Mouse (Mus musculus) hindbrain, embryonic 14.5 days (tissue): Measurements from ENCODE around the gene Sec31b. TPM values are rescaled to one million over a fixed set of nuclear protein-coding genes. Genes with fewer than 3 reads are reported as not detected.
A peak's percentile ranks its signal among the peaks of the same experiment; 100 is the strongest.

ENCODE experiments used
- ATAC-seq: fragments of 200-750 bp; cut with Nextera tagmentation; 2 replicates; pipeline ENCODE4 v1.8.0; 2017; ENCODE audit warnings: moderate number of reproducible peaks, mild to moderate bottlenecking, moderate TSS enrichment, moderate library complexity; ENCODE audit not compliant: low FRiP score
- DNase-seq: peaks from one replicate; pipeline ENCODE4 v3.0.0-alpha.2; 2015; ENCODE audit warnings: low spot score
- H3K27ac ChIP-seq: fragments of 300-500 bp; sonication (generic); 2 replicates; pipeline ENCODE4 v1.5.1; 2014; ENCODE audit warnings: mild to moderate bottlenecking, moderate library complexity
- H3K27me3 ChIP-seq: fragments of 300-500 bp; sonication (generic); 2 replicates; pipeline ENCODE4 v1.6.1; 2014; ENCODE audit warnings: mild to moderate bottlenecking, low read length, mixed read lengths; ENCODE audit not compliant: control insufficient read depth, insufficient read depth
- H3K36me3 ChIP-seq: fragments of 300-500 bp; sonication (generic); replicated peaks from 2 replicates; pipeline ENCODE4 v1.6.1; 2014; ENCODE audit not compliant: control insufficient read depth, insufficient read depth
- H3K4me1 ChIP-seq: fragments of 300-500 bp; sonication (generic); replicated peaks from 2 replicates; pipeline ENCODE4 v1.6.1; 2014; ENCODE audit warnings: antibody characterized with exemption, low read length, mixed read lengths; ENCODE audit not compliant: control insufficient read depth, insufficient read depth
- H3K4me2 ChIP-seq: fragments of 300-500 bp; sonication (generic); replicated peaks from 2 replicates; pipeline ENCODE4 v1.6.1; 2014; ENCODE audit warnings: mild to moderate bottlenecking, moderate library complexity
- H3K4me3 ChIP-seq: fragments of 300-500 bp; sonication (generic); replicated peaks from 2 replicates; pipeline ENCODE4 v1.5.1; 2014; ENCODE audit warnings: mild to moderate bottlenecking, low read length
- H3K9ac ChIP-seq: fragments of 300-500 bp; sonication (generic); 2 replicates; pipeline ENCODE4 v1.6.1; 2014
- H3K9me3 ChIP-seq: fragments of 300-500 bp; sonication (generic); 2 replicates; pipeline ENCODE4 v1.6.1; 2016; ENCODE audit warnings: low read length; ENCODE audit not compliant: control insufficient read depth
- WGBS: fragments of 180-500 bp; shearing (Covaris S2); extraction: QIAGEN DNeasy Blood & Tissue Kit; methylation state at CpG from one replicate; pipeline ENCODE4 v1.1.7; 2014; 5-methylcytosine and 5-hydroxymethylcytosine counted together
- polyA plus RNA-seq: library from polyadenylated mRNA; unstranded; fragments of >200 nt; fragmentation: Nextera tagmentation; extraction: Ambion mirVana; gene quantifications from 2 replicates; pipeline ENCODE4 v1.2.1, GENCODE M21; 2014

Gene Sec31b
- polyA plus RNA-seq, 1 experiment from 2014 or later = 0.21 TPM

- H3K9me3 ChIP-seq = no peaks in the 10 kb centered on the region
- peaks cover 98% of the 10 kb centered on the region for H3K27me3 ChIP-seq
- H3K9ac ChIP-seq = no peak overlapping the region
- no peak overlapping the region for H3K4me2 ChIP-seq
- DNase-seq (peak; percentile 45), ATAC-seq (peak; percentile 75; the same call in 1 of the 2 replicates)
- H3K36me3 ChIP-seq = no peaks in the 10 kb centered on the region
- 3% methylated on average over 14 of the region's 14 CpGs for WGBS
- H3K4me1 ChIP-seq = peaks cover 17% of the 10 kb centered on the region
- 0 out of 2 replicates have a peak overlapping the region, but pooled peaks have one; percentile 9 for H3K27ac ChIP-seq
- no peak overlapping the region for H3K4me3 ChIP-seq
Observed at GRCm38 (mm10) chr19:44514521-44515451, 30.9 kb downstream of the Sec31b start.

- WGBS = 16% methylated on average over 7 of the region's 7 CpGs
- no peak overlapping the region for H3K4me2 ChIP-seq
- no peak overlapping the region for H3K9ac ChIP-seq
- H3K4me3 ChIP-seq = no peak overlapping the region
- no peaks in the 10 kb centered on the region for H3K36me3 ChIP-seq
- no peaks in the 10 kb centered on the region for H3K9me3 ChIP-seq
- 0 out of 2 replicates have a peak overlapping the region, but pooled peaks have one; percentile 9 for H3K27ac ChIP-seq
- H3K27me3 ChIP-seq = peaks cover 98% of the 10 kb centered on the region
- ATAC-seq = no peak
- DNase-seq = no peak
- H3K4me1 ChIP-seq = peaks cover 17% of the 10 kb centered on the region
Observed at GRCm38 (mm10) chr19:44513921-44514482, 31.7 kb downstream of the Sec31b start.

- no peak for ATAC-seq
- peaks cover 96% of the 10 kb centered on the region for H3K27me3 ChIP-seq
- no peak overlapping the region for H3K4me2 ChIP-seq
- no peaks in the 10 kb centered on the region for H3K36me3 ChIP-seq
- H3K4me1 ChIP-seq = peaks cover 17% of the 10 kb centered on the region
- H3K27ac ChIP-seq = no peak overlapping the region
- no peaks in the 10 kb centered on the region for H3K9me3 ChIP-seq
- WGBS = 10% methylated on average over 11 of the region's 11 CpGs
- DNase-seq = no peak
- H3K9ac ChIP-seq = no peak overlapping the region
- no peak overlapping the region for H3K4me3 ChIP-seq
Observed at GRCm38 (mm10) chr19:44513054-44513833, 32.4 kb downstream of the Sec31b start.

DNA sequence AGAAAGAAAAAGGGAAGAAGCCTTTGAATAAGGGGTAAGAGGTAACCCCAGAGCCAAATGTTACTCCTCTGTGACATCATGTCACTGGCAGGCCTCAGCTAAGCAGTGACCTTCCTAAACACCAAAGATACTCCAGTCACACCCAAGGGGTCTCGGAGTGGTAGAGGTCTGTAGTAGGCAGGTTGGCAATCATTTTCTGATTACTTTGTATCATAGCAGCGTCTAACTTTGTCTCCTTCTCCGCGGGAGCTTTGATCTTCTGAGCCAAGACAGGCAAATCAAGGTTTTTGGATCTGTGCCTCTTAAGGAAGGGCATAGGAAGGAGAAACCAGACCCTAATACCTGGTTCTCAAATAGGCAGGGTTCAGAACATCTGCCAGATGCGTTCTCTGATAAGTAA is 33.1 kb downstream of the Sec31b start:
- Histone ChIP-seq H3K27me3 (peaks cover 96% of the 10 kb centered on the region), H3K4me3 (no peak overlapping the region), H3K4me1 (peaks cover 17% of the 10 kb centered on the region), H3K4me2 (0 out of 2 replicates have a peak overlapping the region, but pooled peaks have one; percentile 75), H3K36me3 (no peaks in the 10 kb centered on the region), H3K27ac (no peak overlapping the region), H3K9me3 (no peaks in the 10 kb centered on the region), H3K9ac (no peak overlapping the region)
- ATAC-seq (no peak), DNase-seq (no peak)
- WGBS = 19% methylated on average over 5 of the region's 5 CpGs

- H3K27me3 ChIP-seq = peaks cover 96% of the 10 kb centered on the region
- H3K4me2 ChIP-seq = peak overlapping the region; percentile 75
- H3K9me3 ChIP-seq = no peaks in the 10 kb centered on the region
- peak overlapping the region; percentile 53 for H3K9ac ChIP-seq
- peak overlapping the region; percentile 34 for H3K4me3 ChIP-seq
- WGBS = 1% methylated on average over 66 of the region's 66 CpGs
- ATAC-seq (no peak), DNase-seq (peak; percentile 46)
- H3K27ac ChIP-seq = no peak overlapping the region
- H3K36me3 ChIP-seq = no peaks in the 10 kb centered on the region
- peaks cover 17% of the 10 kb centered on the region for H3K4me1 ChIP-seq
Observed at GRCm38 (mm10) chr19:44511451-44512231, 34.0 kb downstream of the Sec31b start.

- Histone ChIP-seq H3K36me3 (no peaks in the 10 kb centered on the region), H3K4me1 (peaks cover 17% of the 10 kb centered on the region), H3K9me3 (no peaks in the 10 kb centered on the region), H3K9ac (no peak overlapping the region), H3K4me2 (peak overlapping the region; percentile 75), H3K27ac (no peak overlapping the region), H3K4me3 (peak overlapping the region; percentile 34; the same call in 1 of the 2 replicates), H3K27me3 (peaks cover 94% of the 10 kb centered on the region)
- WGBS = 3% methylated on average over 12 of the region's 12 CpGs
- ATAC-seq (no peak), DNase-seq (no peak)
Observed at GRCm38 (mm10) chr19:44510534-44511175, 35.0 kb downstream of the Sec31b start.

GRCm38 (mm10) chr19:44502741-44503140 is 42.9 kb downstream of the Sec31b start:
- no peak overlapping the region for H3K9ac ChIP-seq
- no peaks in the 10 kb centered on the region for H3K36me3 ChIP-seq
- ATAC-seq = no peak
- no peak overlapping the region for H3K27ac ChIP-seq
- WGBS = 79% methylated on average over 4 of the region's 4 CpGs
- no peak overlapping the region for H3K4me3 ChIP-seq
- no peaks in the 10 kb centered on the region for H3K4me1 ChIP-seq
- no peaks in the 10 kb centered on the region for H3K9me3 ChIP-seq
- H3K4me2 ChIP-seq = no peak overlapping the region
- no peak for DNase-seq
- peaks cover 89% of the 10 kb centered on the region for H3K27me3 ChIP-seq

GRCm38 (mm10) chr19:44501925-44502324 is 43.7 kb downstream of the Sec31b start:
- DNase-seq (no peak), ATAC-seq (no peak)
- WGBS = 84% methylated on average over 6 of the region's 6 CpGs
- Histone ChIP-seq H3K4me2 (no peak overlapping the region), H3K9me3 (no peaks in the 10 kb centered on the region), H3K4me1 (no peaks in the 10 kb centered on the region), H3K9ac (no peak overlapping the region), H3K36me3 (no peaks in the 10 kb centered on the region), H3K27ac (no peak overlapping the region), H3K4me3 (no peak overlapping the region), H3K27me3 (peaks cover 89% of the 10 kb centered on the region)
